Mouse (Mus musculus) ES-E14 (cell line): Measurements from ENCODE around the gene Gngt2.

Experiments used
- CHD2 ChIP-seq: IDR thresholded peaks from 2 replicates; pipeline ENCODE4 v1.6.1; 2014; ENCODE audit warnings: mild to moderate bottlenecking, low read depth, low read length, inconsistent platforms
- HCFC1 ChIP-seq: IDR thresholded peaks from 2 replicates; pipeline ENCODE4 v1.6.1; 2012; ENCODE audit warnings: low read length, inconsistent platforms, borderline replicate concordance; ENCODE audit not compliant: insufficient read depth
- MAFK ChIP-seq: IDR thresholded peaks from 2 replicates; pipeline ENCODE4 v1.6.1; 2014; ENCODE audit warnings: mild to moderate bottlenecking, low read depth, low read length, inconsistent platforms; ENCODE audit not compliant: insufficient read depth
- ZC3H11A ChIP-seq: IDR thresholded peaks from 2 replicates; pipeline ENCODE4 v1.6.1; 2012; ENCODE audit warnings: low read depth, mild to moderate bottlenecking, inconsistent platforms, low read length, borderline replicate concordance
- ZNF384 ChIP-seq: IDR thresholded peaks from 2 replicates; pipeline ENCODE4 v1.6.1; 2012; ENCODE audit warnings: low read depth, low read length, inconsistent platforms

DNA sequence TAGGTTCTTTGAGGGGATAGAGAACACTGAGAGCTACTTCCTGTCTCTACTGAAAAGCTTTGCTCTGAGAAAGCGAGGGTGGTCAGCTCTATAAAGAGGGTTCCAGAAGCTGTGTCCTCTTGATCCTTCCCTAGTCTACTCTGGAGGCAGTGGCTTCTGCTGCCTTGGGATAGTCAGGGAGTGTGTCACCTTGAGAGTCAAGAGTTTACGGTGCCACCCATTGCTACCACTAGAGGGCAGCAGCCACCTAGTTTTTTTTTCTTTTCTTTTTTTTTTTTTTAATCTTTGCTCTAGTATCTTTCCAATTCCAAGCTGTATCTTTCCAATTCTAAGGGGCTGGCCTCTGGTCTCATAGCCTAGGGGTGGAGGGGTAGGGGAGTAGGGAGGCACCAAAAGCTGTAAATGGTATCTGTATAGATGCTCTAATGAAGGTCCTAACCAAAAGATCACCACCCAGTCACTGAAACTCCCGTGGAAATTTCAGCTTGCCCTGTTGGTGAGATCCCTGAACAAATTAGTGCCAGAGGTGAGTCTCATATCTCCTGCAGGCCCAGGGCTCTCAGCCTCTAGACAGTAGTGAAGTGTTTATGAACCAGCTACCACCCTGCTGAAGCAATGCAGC, 9.4 kb upstream of the Gngt2 start:
- TF ChIP-seq CHD2 (no peak), ZNF384 (peak; percentile 99), ZC3H11A (0 out of 2 replicates have a peak, but pooled peaks have one; percentile 46), MAFK (0 out of 2 replicates have a peak, but pooled peaks have one; percentile 21), HCFC1 (no peak)
